ENCODE assay signal across 8 mouse cellular contexts in genomic region chr8:11498281-11498680, GRCm38 (mm10). TPM values are rescaled to one million over a fixed set of nuclear protein-coding genes. Genes with fewer than 3 reads are reported as not detected.
DNase-seq lines count a peak whose midpoint lies in the region; ATAC-seq and TF ChIP-seq lines count a peak whose summit lies in the region.

No protein-coding gene starts in this region.

- no peak for ATAC-seq in erythroblast, adult 5-6 weeks (replicated peaks; ENCODE audit: low FRiP score, poor library complexity, severe bottlenecking)
- no peak for ATAC-seq in hindbrain, embryonic 12.5 days (ENCODE audit: low FRiP score)

- peak overlapping the region; percentile 78 for H3K4me3 ChIP-seq in erythroblast, embryonic 14.5 days (replicated peaks)
- H3K4me3 ChIP-seq in E14TG2a.4 (replicated peaks; ENCODE audit: low read length), result peak overlapping the region; percentile 90
- H3K4me3 ChIP-seq in hindbrain, embryonic 12.5 days, result peak overlapping the region; percentile 96

- WGBS in hindbrain, embryonic 12.5 days, result 79% methylated on average over 12 of the region's 12 CpGs

- peaks cover 14% of the 10 kb centered on the region for H3K27me3 ChIP-seq in erythroblast, embryonic 14.5 days (ENCODE audit: control insufficient read depth)
- no peaks in the 10 kb centered on the region for H3K27me3 ChIP-seq in E14TG2a.4 (ENCODE audit: insufficient read depth, low read length)
- H3K27me3 ChIP-seq in hindbrain, embryonic 12.5 days, result peaks cover 4% of the 10 kb centered on the region; the same call in 1 of the 2 replicates

- no peak for TF ChIP-seq CTCF in E14TG2a.4 (conservative IDR thresholded peaks at IDR 0.05; ENCODE audit: low read length)

- no peaks in the 10 kb centered on the region; the same call in 1 of the 2 replicates for H3K9me3 ChIP-seq in erythroblast, embryonic 14.5 days (ENCODE audit: control insufficient read depth, low read length)
- no peaks in the 10 kb centered on the region for H3K9me3 ChIP-seq in E14TG2a.4 (ENCODE audit: low read length)
- no peaks in the 10 kb centered on the region for H3K9me3 ChIP-seq in hindbrain, embryonic 12.5 days (replicated peaks)

- peak overlapping the region; percentile 62 for H3K4me2 ChIP-seq in hindbrain, embryonic 12.5 days (replicated peaks)

- peaks cover 43% of the 10 kb centered on the region for H3K4me1 ChIP-seq in erythroblast, embryonic 14.5 days (ENCODE audit: control insufficient read depth)
- H3K4me1 ChIP-seq in E14TG2a.4 (replicated peaks; ENCODE audit: low read depth, low read length), result peaks cover 34% of the 10 kb centered on the region
- peaks cover 16% of the 10 kb centered on the region for H3K4me1 ChIP-seq in hindbrain, embryonic 12.5 days

- H3K27ac ChIP-seq in hindbrain, embryonic 12.5 days, result no peak overlapping the region

- peak; percentile 45 for DNase-seq in lung, postnatal 14 days
- no peak for DNase-seq in T-cell, adult 2 months (ENCODE audit: low spot score)
- no peak for DNase-seq in frontal cortex, postnatal 25 days (ENCODE audit: low spot score in 2 of 2)
- DNase-seq in urinary bladder, postnatal 25 days (ENCODE audit: low spot score), result no peak

- peaks cover 31% of the 10 kb centered on the region for H3K36me3 ChIP-seq in erythroblast, embryonic 14.5 days (ENCODE audit: control insufficient read depth)
- H3K36me3 ChIP-seq in E14TG2a.4 (ENCODE audit: insufficient read depth, low read length), result peaks cover 27% of the 10 kb centered on the region
- peaks cover 7% of the 10 kb centered on the region for H3K36me3 ChIP-seq in hindbrain, embryonic 12.5 days

- no peak overlapping the region for H3K9ac ChIP-seq in hindbrain, embryonic 12.5 days

RNA-seq across cellular contexts. Expression of gene Naxd, which starts 1.0 kb away (rescaled TPM):
- 3.1 and 3.9 TPM in 2 replicates for polyA plus RNA-seq in erythroblast, embryonic 14.5 days (2012)
- total RNA-seq in erythroblast, adult 5-6 weeks (2015; ENCODE audit: low replicate concordance), result 11.0 and 14.8 TPM in 2 replicates
- 11.7 and 13.9 TPM in 2 replicates for total RNA-seq in erythroblast, adult 5-6 weeks (2017; ENCODE audit: low replicate concordance)
- polyA plus RNA-seq in hindbrain, embryonic 12.5 days (2016; fragmentation: Nextera tagmentation; extraction: Ambion mirVana), result 109 and 121 TPM in 2 replicates

RNA-seq across cellular contexts. Expression of gene Rab20, which starts 19.8 kb away (rescaled TPM):
- polyA plus RNA-seq in erythroblast, embryonic 14.5 days (2012), result 0.05 and 0.09 TPM in 2 replicates
- 0.63 and 4.8 TPM in 2 replicates for total RNA-seq in erythroblast, adult 5-6 weeks (2015; ENCODE audit: low replicate concordance)
- 1.5 and 4.4 TPM in 2 replicates for total RNA-seq in erythroblast, adult 5-6 weeks (2017; ENCODE audit: low replicate concordance)
- 0.79 and 1.6 TPM in 2 replicates for polyA plus RNA-seq in hindbrain, embryonic 12.5 days (2016; fragmentation: Nextera tagmentation; extraction: Ambion mirVana)

RNA-seq across cellular contexts. Expression of gene Cars2, which starts 52.3 kb away (rescaled TPM):
- polyA plus RNA-seq in erythroblast, embryonic 14.5 days (2012), result 2.0 and 2.3 TPM in 2 replicates
- total RNA-seq in erythroblast, adult 5-6 weeks (2015; ENCODE audit: low replicate concordance), result 7.1 and 8.6 TPM in 2 replicates
- total RNA-seq in erythroblast, adult 5-6 weeks (2017; ENCODE audit: low replicate concordance), result 3.4 and 16.0 TPM in 2 replicates
- polyA plus RNA-seq in hindbrain, embryonic 12.5 days (2016; fragmentation: Nextera tagmentation; extraction: Ambion mirVana), result 17.9 and 20.6 TPM in 2 replicates

RNA-seq across cellular contexts. Expression of gene Ing1, which starts 57.1 kb away (rescaled TPM):
- polyA plus RNA-seq in erythroblast, embryonic 14.5 days (2012), result 3.2 and 4.3 TPM in 2 replicates
- total RNA-seq in erythroblast, adult 5-6 weeks (2015; ENCODE audit: low replicate concordance), result 16.3 and 16.5 TPM in 2 replicates
- 19.3 and 25.9 TPM in 2 replicates for total RNA-seq in erythroblast, adult 5-6 weeks (2017; ENCODE audit: low replicate concordance)
- 53.4 and 57.5 TPM in 2 replicates for polyA plus RNA-seq in hindbrain, embryonic 12.5 days (2016; fragmentation: Nextera tagmentation; extraction: Ambion mirVana)

Comparison
In these comparisons a context has a peak if more than half of its experiments do, and no peak if none do; other contexts are left out.
1. RNA of gene Naxd, which starts 1.0 kb away (polyA plus RNA-seq): 109 to 121 TPM in hindbrain, embryonic 12.5 days; 3.1 to 3.9 TPM in erythroblast, embryonic 14.5 days; every median in the first group is over 10 times any median in the second.
2. Peak in every context shown above with its lines, with median percentiles within 50 percentile points of each other: H3K4me3 ChIP-seq.